Mouse (Mus musculus): Measurements from ENCODE around the gene Sbk3.

Gene Sbk3

GRCm38 (mm10) chr7:4933103-4933502, 37.9 kb downstream of the Sbk3 start:
- DNase-seq (ENCODE audit: low read depth, low spot score): no peak

- no peak for DNase-seq (ENCODE audit: low read depth, low spot score)
These were observed 42.6 kb downstream of the Sbk3 start for GRCm38 (mm10) chr7:4928323-4928722.

GRCm38 (mm10) chr7:4927711-4928110, 43.3 kb downstream of the Sbk3 start:
- DNase-seq (ENCODE audit: low read depth, low spot score): no peak

- DNase-seq (ENCODE audit: low read depth, low spot score): no peak
These were observed 44.1 kb downstream of the Sbk3 start for GRCm38 (mm10) chr7:4926849-4927248.

GRCm38 (mm10) chr7:4925441-4926381, 45.3 kb downstream of the Sbk3 start, which contains the start of gene Ssc5d:
Gene Ssc5d, plus strand, starts transcription at chr7:4925785.
- DNase-seq (ENCODE audit: low read depth, low spot score): no peak

- DNase-seq (ENCODE audit: low read depth, low spot score): no peak
These were observed 46.1 kb downstream of the Sbk3 start for GRCm38 (mm10) chr7:4924891-4925301.

GRCm38 (mm10) chr7:4924483-4924882, 46.5 kb downstream of the Sbk3 start:
- no peak for DNase-seq (ENCODE audit: low read depth, low spot score)

- DNase-seq (ENCODE audit: low read depth, low spot score): no peak
These were observed 47.2 kb downstream of the Sbk3 start for GRCm38 (mm10) chr7:4923586-4924364.

- DNase-seq (ENCODE audit: low read depth, low spot score): peak; percentile 28
These were observed 47.9 kb downstream of the Sbk3 start for GRCm38 (mm10) chr7:4922931-4923565.

- peak; percentile 65 for DNase-seq (ENCODE audit: low read depth, low spot score)
These were observed 48.5 kb downstream of the Sbk3 start for GRCm38 (mm10) chr7:4922508-4922907.

- DNase-seq (ENCODE audit: low read depth, low spot score): no peak
These were observed 49.0 kb downstream of the Sbk3 start, which contains the start of gene Nat14 for GRCm38 (mm10) chr7:4921824-4922482. Gene Nat14, plus strand, starts transcription at chr7:4922028.

- DNase-seq (ENCODE audit: low read depth, low spot score): no peak
These were observed 49.8 kb downstream of the Sbk3 start for GRCm38 (mm10) chr7:4920976-4921823.

GRCm38 (mm10) chr7:4920496-4920895, 50.5 kb downstream of the Sbk3 start:
- DNase-seq (ENCODE audit: low read depth, low spot score): no peak

- no peak for DNase-seq (ENCODE audit: low read depth, low spot score)
These were observed 51.0 kb downstream of the Sbk3 start for GRCm38 (mm10) chr7:4919971-4920370.

GRCm38 (mm10) chr7:4919096-4919495, 51.9 kb downstream of the Sbk3 start:
- DNase-seq (ENCODE audit: low read depth, low spot score): no peak

- DNase-seq (ENCODE audit: low read depth, low spot score): no peak
These were observed 52.3 kb downstream of the Sbk3 start for GRCm38 (mm10) chr7:4918681-4919080.

GRCm38 (mm10) chr7:4917494-4917893, 53.5 kb downstream of the Sbk3 start:
- no peak for DNase-seq (ENCODE audit: low read depth, low spot score)

- no peak for DNase-seq (ENCODE audit: low read depth, low spot score)
These were observed 55.1 kb downstream of the Sbk3 start for GRCm38 (mm10) chr7:4915669-4916416.

All from CD4-positive helper T cell, adult 2 months (primary cell).